Mouse (Mus musculus) bone marrow macrophage, adult 2 months (primary cell): ENCODE measurements around the gene Ppfia4. TPM values are rescaled to one million over a fixed set of nuclear protein-coding genes. Genes with fewer than 3 reads are reported as not detected.

Source experiments
- H3K27ac ChIP-seq: 2 replicates; pipeline ENCODE4 v1.5.1; 2012; ENCODE audit warnings: low read depth, low read length; ENCODE audit not compliant: insufficient read depth
- H3K4me1 ChIP-seq: 2 replicates; pipeline ENCODE4 v1.6.1; 2012; ENCODE audit warnings: low read length; ENCODE audit not compliant: control insufficient read depth, insufficient read depth
- H3K4me3 ChIP-seq: 2 replicates; pipeline ENCODE4 v1.5.1; 2012; ENCODE audit warnings: mild to moderate bottlenecking, low read length, moderate library complexity; ENCODE audit not compliant: insufficient read depth
- CTCF ChIP-seq: IDR thresholded peaks from 2 replicates; pipeline ENCODE4 v1.5.1; 2012; ENCODE audit warnings: low read depth, mild to moderate bottlenecking, low read length, moderate library complexity
- POLR2A ChIP-seq: IDR thresholded peaks from 2 replicates; pipeline ENCODE4 v1.6.1; 2012; ENCODE audit warnings: mild to moderate bottlenecking, low read depth, low read length, borderline replicate concordance
- polyA plus RNA-seq: library from polyadenylated mRNA; stranded (reverse); fragments of >200 nt; gene quantifications from 2 replicates; pipeline ENCODE4 v1.2.4, GENCODE M21; 2012; ENCODE audit not compliant: missing spikeins, insufficient read depth, insufficient read length

Ppfia4 gene
- 28.4 and 32.9 TPM in 2 replicates for polyA plus RNA-seq

DNA sequence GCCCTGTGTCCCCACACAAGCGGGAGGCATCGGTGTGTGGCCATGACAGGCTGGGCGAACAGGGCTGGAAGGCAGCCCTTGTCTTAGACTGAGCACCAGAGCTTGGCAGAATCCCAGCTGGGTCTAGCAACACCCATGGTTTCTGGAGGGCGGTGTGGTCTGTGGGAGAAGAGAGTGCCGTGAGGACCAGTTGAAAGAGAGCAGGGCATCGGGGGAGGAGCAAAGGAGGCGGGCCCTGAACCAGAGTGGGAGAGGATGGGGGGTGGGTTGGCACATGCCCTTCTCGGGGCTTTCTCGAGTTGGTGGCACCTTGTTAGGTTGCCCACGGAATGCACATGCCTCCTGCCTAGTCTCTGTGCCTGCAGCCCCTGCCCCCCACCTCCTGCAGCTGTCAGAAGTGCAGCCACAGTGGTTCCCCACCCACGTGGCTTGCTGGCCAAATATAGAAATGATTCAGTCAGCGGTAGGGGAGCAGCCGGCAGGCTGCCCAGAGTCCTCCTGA lies at the start of gene Ppfia4:
Gene Ppfia4, minus strand, starts transcription at position 159 of the 502 bp plus-strand sequence.
- Histone ChIP-seq H3K4me1 (peaks cover 12% of the 10 kb centered on the region), H3K4me3 (peak within 1 kb of the TSS; percentile 36), H3K27ac (peak within 1 kb of the TSS; percentile 41)
- no peak for TF ChIP-seq POLR2A
- TF ChIP-seq CTCF = no peak

- Histone ChIP-seq H3K4me3 (no peak overlapping the region), H3K4me1 (peaks cover 8% of the 10 kb centered on the region), H3K27ac (no peak overlapping the region)
- no peak for TF ChIP-seq CTCF
- no peak for TF ChIP-seq POLR2A
These were observed 49.3 kb upstream of the Ppfia4 start for GRCm38 (mm10) chr1:134381795-134382625.

DNA sequence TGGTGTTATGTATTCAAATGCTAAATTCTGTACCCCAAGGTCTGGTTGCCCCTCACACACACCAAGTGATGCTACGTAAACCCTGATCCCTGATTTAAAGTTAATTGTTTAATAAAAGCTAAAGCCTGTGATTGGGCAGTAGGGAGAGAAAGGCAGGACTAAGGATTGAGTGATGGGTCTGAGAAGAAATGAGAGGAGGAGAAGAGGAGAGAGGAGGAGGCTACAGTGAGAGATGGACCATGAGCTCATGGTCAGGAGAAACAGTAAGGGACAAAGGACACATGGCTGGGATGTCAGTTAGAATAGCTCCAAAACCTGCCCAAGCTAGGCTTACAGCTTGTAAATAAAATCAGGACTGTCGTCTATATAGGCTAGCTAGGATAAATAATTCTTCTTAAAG lies 48.3 kb upstream of the Ppfia4 start:
- H3K4me1 ChIP-seq = peaks cover 8% of the 10 kb centered on the region
- no peak overlapping the region for H3K27ac ChIP-seq
- no peak overlapping the region for H3K4me3 ChIP-seq
- TF ChIP-seq CTCF (no peak), POLR2A (no peak)

- no peak for TF ChIP-seq POLR2A
- no peak for TF ChIP-seq CTCF
- Histone ChIP-seq H3K4me1 (no peaks in the 10 kb centered on the region), H3K4me3 (no peak overlapping the region), H3K27ac (no peak overlapping the region)
These were observed 41.4 kb upstream of the Ppfia4 start for GRCm38 (mm10) chr1:134374124-134374523.

- Histone ChIP-seq H3K27ac (no peak overlapping the region), H3K4me1 (no peaks in the 10 kb centered on the region), H3K4me3 (no peak overlapping the region)
- TF ChIP-seq CTCF = no peak
- TF ChIP-seq POLR2A = no peak
These were observed 36.1 kb upstream of the Ppfia4 start for GRCm38 (mm10) chr1:134368777-134369337.

DNA sequence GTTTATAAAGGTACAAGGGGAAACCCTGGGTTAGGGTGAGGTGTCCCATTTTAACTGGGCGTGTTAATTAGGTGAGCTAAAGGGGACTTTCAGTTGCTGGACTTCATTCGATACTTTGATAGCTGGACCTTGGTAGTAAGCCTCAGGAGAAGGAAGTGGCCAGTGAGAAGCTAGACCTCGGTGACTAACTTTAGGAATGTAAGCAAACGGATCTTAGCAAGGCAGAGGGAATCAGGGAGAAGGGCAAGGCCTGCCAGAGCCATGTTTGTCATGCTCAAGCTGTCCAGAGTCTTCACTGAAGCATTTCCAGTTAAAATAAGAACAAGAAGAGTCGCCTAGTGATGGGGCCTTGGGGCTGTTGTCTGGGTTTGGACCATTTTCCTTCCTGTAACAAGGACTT lies 32.8 kb upstream of the Ppfia4 start:
- TF ChIP-seq POLR2A (no peak), CTCF (no peak)
- Histone ChIP-seq H3K4me1 (peaks cover 3% of the 10 kb centered on the region; the same call in 1 of the 2 replicates), H3K27ac (no peak overlapping the region), H3K4me3 (no peak overlapping the region)

DNA sequence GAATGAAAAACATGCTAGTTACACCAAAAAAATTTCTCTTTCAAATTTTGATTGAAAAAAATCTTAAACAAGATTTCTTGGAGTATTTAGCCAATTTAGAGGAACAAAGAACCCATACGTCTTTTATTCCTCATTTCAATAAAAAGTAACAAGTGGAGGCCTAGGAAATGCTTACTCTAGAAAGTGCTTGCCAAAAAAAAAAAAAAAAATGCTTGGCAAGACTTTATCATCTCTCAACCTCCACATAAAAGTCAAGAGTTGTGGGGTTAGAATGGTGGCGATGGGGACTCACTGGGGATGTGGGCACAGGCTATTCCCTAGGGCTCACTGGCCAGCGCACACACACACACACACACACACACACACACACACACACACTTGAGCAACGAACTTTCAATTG lies 30.5 kb upstream of the Ppfia4 start:
- TF ChIP-seq POLR2A (no peak), CTCF (no peak)
- no peak overlapping the region for H3K4me3 ChIP-seq
- H3K27ac ChIP-seq = no peak overlapping the region
- H3K4me1 ChIP-seq = peaks cover 7% of the 10 kb centered on the region

GRCm38 (mm10) chr1:134361857-134362212 lies 29.1 kb upstream of the Ppfia4 start, which contains the start of gene Tmem183a:
TSS of gene Tmem183a (minus strand) at chr1:134361979.
- peak within 1 kb of the TSS; percentile 65 for H3K27ac ChIP-seq
- TF ChIP-seq CTCF (no peak), POLR2A (no peak)
- H3K4me3 ChIP-seq = peak within 1 kb of the TSS; percentile 98
- H3K4me1 ChIP-seq = peaks cover 7% of the 10 kb centered on the region

DNA sequence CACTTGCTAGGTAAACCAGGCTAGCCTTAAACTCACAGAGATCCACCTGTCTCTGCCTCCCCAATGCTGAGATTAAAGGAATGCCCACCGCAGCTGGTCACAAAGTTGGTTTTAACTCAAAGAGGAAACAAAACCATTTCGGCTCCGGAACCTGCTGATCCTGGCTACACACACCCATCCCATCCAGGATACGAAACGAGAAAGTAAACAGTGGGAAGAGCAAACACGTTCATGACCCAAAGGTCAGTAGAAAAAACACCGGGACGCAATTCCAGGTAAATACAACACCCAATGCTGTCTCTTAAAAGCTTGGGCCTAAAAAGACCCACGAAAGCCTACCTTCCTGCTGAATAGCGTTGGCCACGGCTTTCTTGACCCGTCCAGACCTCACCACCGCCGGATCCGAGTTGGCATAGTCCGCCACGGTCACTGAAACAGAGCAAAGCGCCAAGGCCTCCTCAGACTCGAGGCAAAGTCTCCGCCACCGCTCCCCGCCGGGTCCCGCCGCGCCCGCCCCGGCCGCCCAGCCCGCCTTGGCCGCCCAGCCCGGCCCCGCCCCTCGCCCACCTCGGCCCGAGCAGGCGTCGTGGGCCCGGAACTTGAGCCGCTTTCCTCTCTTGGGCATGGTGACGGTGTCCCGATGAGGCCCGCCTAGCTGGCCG lies 28.6 kb upstream of the Ppfia4 start:
- Histone ChIP-seq H3K4me1 (peaks cover 7% of the 10 kb centered on the region), H3K4me3 (peak overlapping the region; percentile 98), H3K27ac (peak overlapping the region; percentile 65)
- TF ChIP-seq CTCF (no peak), POLR2A (no peak)
